Mouse (Mus musculus) MEL (cell line): ENCODE results near the gene Frmd4a.

Source experiments
- CHD2 ChIP-seq: IDR thresholded peaks from 2 replicates; pipeline ENCODE4 v1.6.1; 2011; ENCODE audit warnings: low read length, improper control_type of control experiment
- CTCF ChIP-seq, 3 experiments: IDR thresholded peaks in 2 of 3; conservative IDR thresholded peaks in 1 of 3; 2 replicates each; pipeline ENCODE4 v1.5.1; 2011 to 2012; ENCODE audit warnings: low read length in 3 of 3, low read depth in 2 of 3, mild to moderate bottlenecking in 2 of 3, improper control_type of control experiment in 1 of 3, inconsistent platforms in 1 of 3, mixed read lengths in 1 of 3, moderate library complexity in 1 of 3; ENCODE audit not compliant: control insufficient read depth in 1 of 3, insufficient read depth in 1 of 3, poor library complexity in 1 of 3, severe bottlenecking in 1 of 3
- EP300 ChIP-seq, 2 experiments: IDR thresholded peaks; 2 replicates each; pipeline ENCODE4 v1.6.1; 2011; ENCODE audit warnings: improper control_type of control experiment in 2 of 2, low read length in 2 of 2, low read depth in 1 of 2, mild to moderate bottlenecking in 1 of 2
- GATA1 ChIP-seq: IDR thresholded peaks from 2 replicates; pipeline ENCODE4 v1.6.1; 2011; ENCODE audit warnings: low read depth, low read length, improper control_type of control experiment
- MAFK ChIP-seq: IDR thresholded peaks from 2 replicates; pipeline ENCODE4 v1.6.1; 2011; ENCODE audit warnings: low read depth, mild to moderate bottlenecking, low read length, improper control_type of control experiment, borderline replicate concordance
- MAZ ChIP-seq: IDR thresholded peaks from 2 replicates; pipeline ENCODE4 v1.6.1; 2012; ENCODE audit warnings: low read depth, mild to moderate bottlenecking, inconsistent platforms, low read length, improper control_type of control experiment
- POLR2A ChIP-seq, 2 experiments: IDR thresholded peaks; 2 replicates each; pipeline ENCODE4 v1.6.1; 2011 to 2012; ENCODE audit warnings: low read length in 2 of 2, mild to moderate bottlenecking in 2 of 2, control low read depth in 1 of 2, improper control_type of control experiment in 1 of 2, low read depth in 1 of 2, moderate library complexity in 1 of 2; ENCODE audit not compliant: control insufficient read depth in 1 of 2, insufficient read depth in 1 of 2, poor library complexity in 1 of 2
- SMC3 ChIP-seq: IDR thresholded peaks from 2 replicates; pipeline ENCODE4 v1.6.1; 2011; ENCODE audit warnings: low read depth, low read length, improper control_type of control experiment
- TBP ChIP-seq: IDR thresholded peaks from 2 replicates; pipeline ENCODE4 v1.8.0; 2011; ENCODE audit warnings: low read depth, low read length, improper control_type of control experiment
- UBTF ChIP-seq: IDR thresholded peaks from 2 replicates; pipeline ENCODE4 v1.6.1; 2012; ENCODE audit warnings: low read depth, mild to moderate bottlenecking, inconsistent platforms, low read length, improper control_type of control experiment, moderate library complexity, borderline replicate concordance; ENCODE audit not compliant: insufficient read depth
- ZMIZ1 ChIP-seq: IDR thresholded peaks from 2 replicates; pipeline ENCODE4 v1.6.1; 2012; ENCODE audit warnings: low read depth, mild to moderate bottlenecking, inconsistent platforms, low read length, improper control_type of control experiment, moderate library complexity

DNA sequence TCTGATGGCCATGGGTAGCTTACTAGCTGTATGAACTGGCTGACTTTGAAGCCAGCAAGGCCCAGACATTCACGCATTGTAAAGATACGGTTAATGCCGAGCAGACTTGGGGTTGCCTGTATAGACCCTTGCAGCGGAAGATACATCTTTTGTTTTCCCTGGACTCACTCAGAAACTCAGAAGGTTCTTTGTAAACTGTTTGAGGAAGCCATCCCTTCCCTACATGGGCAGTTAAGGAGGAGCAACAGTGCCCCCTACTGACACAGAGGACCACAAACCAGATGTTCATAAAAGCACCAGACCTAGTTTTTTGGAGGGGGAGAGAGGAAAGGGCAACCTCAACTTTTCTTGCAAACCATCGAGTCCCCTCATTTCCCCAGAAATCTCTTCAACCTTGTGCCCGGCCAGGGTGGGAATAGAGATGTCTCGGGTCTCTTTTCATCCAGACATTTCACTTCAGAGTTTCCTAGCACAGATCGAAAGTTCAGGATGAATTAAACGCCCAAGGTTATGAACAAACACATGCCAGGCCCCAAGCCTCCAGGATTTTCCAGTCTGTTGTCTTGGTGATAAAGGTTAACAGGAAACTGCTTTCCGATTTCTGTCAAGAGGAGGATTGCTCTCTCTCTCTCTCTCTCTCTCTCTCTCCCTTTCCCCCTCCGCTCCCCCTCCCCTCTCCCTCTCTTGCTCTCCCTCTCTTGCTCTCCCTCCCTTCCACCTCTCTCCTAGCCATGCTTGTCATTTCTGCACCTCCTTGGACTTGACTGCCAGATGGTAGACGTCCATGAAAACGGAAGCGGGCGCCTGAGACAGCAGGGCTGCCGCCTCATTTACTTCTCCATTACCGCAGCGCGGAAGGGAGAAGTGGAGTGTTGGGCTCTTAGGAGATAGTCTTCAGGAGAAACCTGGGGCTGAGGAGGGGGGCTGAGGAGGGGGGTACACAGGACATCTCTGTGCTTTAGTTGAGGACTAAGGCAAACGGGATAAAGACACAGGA is 475.3 kb downstream of the Frmd4a start:
- 0 out of 2 replicates have a peak, but pooled peaks have one; percentile 40 for TF ChIP-seq MAZ
- peak; percentile 76 to 97 (median 77) for TF ChIP-seq CTCF (IDR thresholded peaks at IDR 0.05 in 2 of 3, conservative IDR thresholded peaks at IDR 0.05 in 1 of 3; ENCODE audit: control insufficient read depth in 1 of 3, insufficient read depth in 1 of 3, low read depth in 2 of 3, low read length in 3 of 3, poor library complexity in 1 of 3, severe bottlenecking in 1 of 3)
- TF ChIP-seq POLR2A (IDR thresholded peaks at IDR 0.05; ENCODE audit: control insufficient read depth in 1 of 2, insufficient read depth in 1 of 2, low read depth in 1 of 2, low read length in 2 of 2, poor library complexity in 1 of 2) = peak in 1 of 2 experiments; percentile 24; a peak in 1 of 4 replicates
- no peak for TF ChIP-seq GATA1
- TF ChIP-seq SMC3 = peak; percentile 90
- TF ChIP-seq TBP = 0 out of 2 replicates have a peak, but pooled peaks have one; percentile 22
- TF ChIP-seq EP300 (IDR thresholded peaks at IDR 0.05; ENCODE audit: low read depth in 1 of 2, low read length in 2 of 2) = peak in 1 of 2 experiments; percentile 6; a peak in 1 of 4 replicates
- no peak for TF ChIP-seq ZMIZ1
- 0 out of 2 replicates have a peak, but pooled peaks have one; percentile 54 for TF ChIP-seq UBTF
- TF ChIP-seq MAFK = no peak
- no peak for TF ChIP-seq CHD2
